Mouse (Mus musculus): ENCODE measurements around the gene Bex3. TPM values are rescaled to one million over a fixed set of nuclear protein-coding genes. Genes with fewer than 3 reads are reported as not detected.

Gene Bex3
- polyA plus RNA-seq, 1 experiment: 15.3 TPM

- WGBS: 58% methylated on average over 4 of the region's 4 CpGs
- DNase-seq (ENCODE audit: low read depth in 1 of 2, low spot score in 2 of 2): no peak
- TF ChIP-seq CTCF (IDR thresholded peaks at IDR 0.05; ENCODE audit: extremely low read depth, insufficient read depth, insufficient read length, insufficient replicate concordance) (no peak), POLR2A (IDR thresholded peaks at IDR 0.05; ENCODE audit: low read depth, low read length) (no peak)
- H3K36me3 ChIP-seq (ENCODE audit: control insufficient read depth, insufficient read depth, low read length): no peaks in the 10 kb centered on the region
- H3K27me3 ChIP-seq (ENCODE audit: control insufficient read depth, insufficient read depth, low read length): no peaks in the 10 kb centered on the region
- no peaks in the 10 kb centered on the region for H3K4me1 ChIP-seq (ENCODE audit: control insufficient read depth, insufficient read depth, insufficient read length)
- no peak overlapping the region for H3K27ac ChIP-seq (ENCODE audit: insufficient read depth, low read length)
- no peak overlapping the region for H3K4me3 ChIP-seq (ENCODE audit: extremely low read depth, insufficient read depth, insufficient read length)
Measured at GRCm38 (mm10) chrX:136313303-136313702, 43.2 kb downstream of the Bex3 start.

- H3K4me1 ChIP-seq (ENCODE audit: control insufficient read depth, insufficient read depth, insufficient read length): no peaks in the 10 kb centered on the region
- H3K36me3 ChIP-seq (ENCODE audit: control insufficient read depth, insufficient read depth, low read length): no peaks in the 10 kb centered on the region
- TF ChIP-seq CTCF (IDR thresholded peaks at IDR 0.05; ENCODE audit: extremely low read depth, insufficient read depth, insufficient read length, insufficient replicate concordance): no peak
- no peak for TF ChIP-seq POLR2A (IDR thresholded peaks at IDR 0.05; ENCODE audit: low read depth, low read length)
- no peak for DNase-seq (ENCODE audit: low read depth in 1 of 2, low spot score in 2 of 2)
- H3K4me3 ChIP-seq (ENCODE audit: extremely low read depth, insufficient read depth, insufficient read length): no peak overlapping the region
- WGBS: 41% methylated on average over 8 of the region's 8 CpGs
- H3K27me3 ChIP-seq (ENCODE audit: control insufficient read depth, insufficient read depth, low read length): no peaks in the 10 kb centered on the region
- H3K27ac ChIP-seq (ENCODE audit: insufficient read depth, low read length): no peak overlapping the region
Measured at GRCm38 (mm10) chrX:136313792-136314564, 43.9 kb downstream of the Bex3 start.

DNA sequence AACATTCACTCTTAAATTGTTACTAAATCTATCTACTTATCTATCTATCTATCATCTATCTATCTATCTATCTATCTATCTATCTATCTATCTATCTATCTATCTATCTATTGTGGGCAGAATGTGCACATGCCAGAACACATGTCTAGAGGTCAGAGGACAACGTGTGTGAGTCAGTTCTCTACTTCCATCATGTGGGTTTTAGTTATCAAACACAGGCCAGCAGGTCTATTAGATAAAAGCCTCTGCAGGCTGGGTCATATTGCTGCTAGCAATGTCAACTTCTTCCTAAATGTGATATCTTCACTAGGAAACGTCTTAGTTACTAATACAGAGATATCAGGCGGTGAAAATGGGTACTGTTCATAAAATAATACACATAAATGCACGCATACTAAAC, 49.9 kb downstream of the Bex3 start:
- no peak for DNase-seq (ENCODE audit: low read depth in 1 of 2, low spot score in 2 of 2)
- no peak for TF ChIP-seq CTCF (IDR thresholded peaks at IDR 0.05; ENCODE audit: extremely low read depth, insufficient read depth, insufficient read length, insufficient replicate concordance)
- no peak for TF ChIP-seq POLR2A (IDR thresholded peaks at IDR 0.05; ENCODE audit: low read depth, low read length)
- H3K27ac ChIP-seq (ENCODE audit: insufficient read depth, low read length): no peak overlapping the region
- no peaks in the 10 kb centered on the region for H3K27me3 ChIP-seq (ENCODE audit: control insufficient read depth, insufficient read depth, low read length)
- no peak overlapping the region for H3K4me3 ChIP-seq (ENCODE audit: extremely low read depth, insufficient read depth, insufficient read length)
- no peaks in the 10 kb centered on the region for H3K36me3 ChIP-seq (ENCODE audit: control insufficient read depth, insufficient read depth, low read length)
- no peaks in the 10 kb centered on the region for H3K4me1 ChIP-seq (ENCODE audit: control insufficient read depth, insufficient read depth, insufficient read length)
- 65% methylated on average over 4 of the region's 4 CpGs for WGBS

Other genes starting within 250 kb of the Bex3 start
- 0.28 and 0.29 TPM in 2 replicates for gene Arxes1, start 236.9 kb upstream of the Bex3 start, polyA plus RNA-seq (2012; rRNA removed)
- gene Bex2, start 202.0 kb upstream of the Bex3 start, polyA plus RNA-seq (2012; rRNA removed): 0.12 and 0.16 TPM in 2 replicates
- gene Nxf3, start 185.0 kb upstream of the Bex3 start, polyA plus RNA-seq (2012; rRNA removed): 0.02 TPM in 1 of 2 replicates, not detected in the other
- gene Bex4, start 131.3 kb upstream of the Bex3 start, polyA plus RNA-seq (2012; rRNA removed): 0.96 and 1.1 TPM in 2 replicates
- 0.92 and 0.95 TPM in 2 replicates for gene Tceal8, start 97.9 kb upstream of the Bex3 start, polyA plus RNA-seq (2012; rRNA removed)
- gene Tceal5, start 66.4 kb upstream of the Bex3 start, polyA plus RNA-seq (2012; rRNA removed): not detected in 2 replicates
- gene Tceal7, start 55.5 kb upstream of the Bex3 start, polyA plus RNA-seq (2012; rRNA removed): not detected in 2 replicates
- 0.20 TPM in 1 of 2 replicates, not detected in the other for gene Bex1, start 54.7 kb upstream of the Bex3 start, polyA plus RNA-seq (2012; rRNA removed)
- 1.9 and 2.3 TPM in 2 replicates for gene Tceal9, start 25.2 kb upstream of the Bex3 start, polyA plus RNA-seq (2012; rRNA removed)
- gene Kir3dl1, start 247.7 kb downstream of the Bex3 start, polyA plus RNA-seq (2012; rRNA removed): not detected in 2 replicates

Measured in spleen, adult 2 months (tissue).